Mouse (Mus musculus): ENCODE data around the gene Mrpl27. TPM values are rescaled to one million over a fixed set of nuclear protein-coding genes. Genes with fewer than 3 reads are reported as not detected.

The Mrpl27 gene
- polyA plus RNA-seq, 1 experiment from 2014 or later = 157 TPM

DNA sequence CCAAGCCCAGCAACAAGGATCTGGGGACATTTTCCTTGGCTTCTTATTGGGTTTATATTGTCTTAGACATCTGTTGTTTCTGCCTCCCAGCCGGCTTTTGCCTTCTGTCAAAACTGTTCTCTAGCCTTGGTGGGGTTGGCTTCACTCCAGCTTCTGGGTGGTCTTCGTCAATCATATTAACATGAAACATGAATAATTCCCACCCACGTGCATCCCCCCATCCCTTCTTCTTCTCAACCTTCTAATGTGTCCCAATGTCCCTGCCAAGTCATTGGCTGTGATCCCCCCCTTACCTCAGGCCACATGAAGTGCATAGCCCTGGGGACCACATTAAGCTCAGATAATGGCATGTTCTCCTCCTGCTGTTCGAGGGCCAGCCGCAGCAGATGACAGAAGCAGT lies 50.9 kb downstream of the Mrpl27 start, which contains the start of gene Gm11541:
Gene Gm11541 (minus strand): TSS at position 28 of the 400 bp plus-strand sequence.
- no peak for DNase-seq (ENCODE audit: low spot score)
- no peaks in the 10 kb centered on the region for H3K9me3 ChIP-seq
- H3K36me3 ChIP-seq = no peaks in the 10 kb centered on the region
- H3K4me1 ChIP-seq (replicated peaks) = peaks cover 15% of the 10 kb centered on the region
- 87% methylated on average over 5 of the region's 5 CpGs for WGBS
- H3K27ac ChIP-seq = no peak within 1 kb of the TSS
- H3K4me3 ChIP-seq = no peak within 1 kb of the TSS
- H3K27me3 ChIP-seq (ENCODE audit: insufficient read depth, poor library complexity, severe bottlenecking) = no peaks in the 10 kb centered on the region; the same call in 1 of the 2 replicates

Other genes with a start within 250 kb of the Mrpl27 start
- gene Cacna1g, start 179.6 kb upstream of the Mrpl27 start, polyA plus RNA-seq (2016; fragmentation: Nextera tagmentation; extraction: Ambion mirVana) = 5.3 and 7.7 TPM in 2 replicates
- 0.05 TPM in 1 of 2 replicates, not detected in the other for gene Spata20, start 167.6 kb upstream of the Mrpl27 start, polyA plus RNA-seq (2016; fragmentation: Nextera tagmentation; extraction: Ambion mirVana)
- 1.7 and 1.9 TPM in 2 replicates for gene Epn3, start 153.8 kb upstream of the Mrpl27 start, polyA plus RNA-seq (2016; fragmentation: Nextera tagmentation; extraction: Ambion mirVana)
- 3.9 and 4.6 TPM in 2 replicates for gene Mycbpap, start 132.0 kb upstream of the Mrpl27 start, polyA plus RNA-seq (2016; fragmentation: Nextera tagmentation; extraction: Ambion mirVana)
- 3.6 and 4.3 TPM in 2 replicates for gene Rsad1, start 104.5 kb upstream of the Mrpl27 start, polyA plus RNA-seq (2016; fragmentation: Nextera tagmentation; extraction: Ambion mirVana)
- 0.19 and 0.29 TPM in 2 replicates for gene Chad, start 88.7 kb upstream of the Mrpl27 start, polyA plus RNA-seq (2016; fragmentation: Nextera tagmentation; extraction: Ambion mirVana)
- 3.7 and 4.5 TPM in 2 replicates for gene Acsf2, start 51.9 kb upstream of the Mrpl27 start, polyA plus RNA-seq (2016; fragmentation: Nextera tagmentation; extraction: Ambion mirVana)
- 274 and 275 TPM in 2 replicates for gene Lrrc59, start 24.0 kb upstream of the Mrpl27 start, polyA plus RNA-seq (2016; fragmentation: Nextera tagmentation; extraction: Ambion mirVana)
- gene Eme1, start 197 bp downstream of the Mrpl27 start, polyA plus RNA-seq (2016; fragmentation: Nextera tagmentation; extraction: Ambion mirVana) = 42.3 and 57.1 TPM in 2 replicates
- 13.9 and 16.7 TPM in 2 replicates for gene Xylt2, start 23.7 kb downstream of the Mrpl27 start, polyA plus RNA-seq (2016; fragmentation: Nextera tagmentation; extraction: Ambion mirVana)
- not detected in 2 replicates for gene Gm11541, start 50.7 kb downstream of the Mrpl27 start, polyA plus RNA-seq (2016; fragmentation: Nextera tagmentation; extraction: Ambion mirVana)
- gene Cdc34b, start 88.0 kb downstream of the Mrpl27 start, polyA plus RNA-seq (2016; fragmentation: Nextera tagmentation; extraction: Ambion mirVana) = 0.30 TPM in 1 of 2 replicates, not detected in the other
- not detected in 2 replicates for gene Tmem92, start 128.9 kb downstream of the Mrpl27 start, polyA plus RNA-seq (2016; fragmentation: Nextera tagmentation; extraction: Ambion mirVana)

Measured in hindbrain, embryonic 10.5 days (tissue).